Mouse (Mus musculus) gonadal fat pad, adult 2 months (tissue): ENCODE results near the gene Prlhr. TPM values are rescaled to one million over a fixed set of nuclear protein-coding genes. Genes with fewer than 3 reads are reported as not detected.

Experiments used
- DNase-seq: peaks from one replicate; pipeline ENCODE4 v3.0.0-alpha.2; 2012; ENCODE audit warnings: low read depth
- polyA plus RNA-seq: library from polyadenylated mRNA; depleted of rRNA; stranded (reverse); fragments of >200 nt; gene quantifications from 2 replicates; pipeline ENCODE4 v1.2.3, GENCODE M21; 2012; rRNA removed

The Prlhr gene
- 0.19 TPM in 1 of 2 replicates, not detected in the other for polyA plus RNA-seq

GRCm38 (mm10) chr19:60468254-60468762, at the start of gene Prlhr:
TSS of gene Prlhr (minus strand) at chr19:60468304.
- no peak for DNase-seq

- no peak for DNase-seq
These were observed 47.0 kb upstream of the Prlhr start for GRCm38 (mm10) chr19:60515064-60515463.

- DNase-seq, result no peak
These were observed 45.3 kb upstream of the Prlhr start for GRCm38 (mm10) chr19:60513431-60513830.

- DNase-seq, result no peak
These were observed 32.1 kb upstream of the Prlhr start for GRCm38 (mm10) chr19:60500209-60500608.

GRCm38 (mm10) chr19:60497171-60497570, 29.1 kb upstream of the Prlhr start:
- no peak for DNase-seq

- no peak for DNase-seq
These were observed 27.7 kb upstream of the Prlhr start for GRCm38 (mm10) chr19:60495772-60496171.

GRCm38 (mm10) chr19:60489566-60489965, 21.5 kb upstream of the Prlhr start:
- DNase-seq, result no peak

- no peak for DNase-seq
These were observed 17.2 kb upstream of the Prlhr start for GRCm38 (mm10) chr19:60485261-60485660.

- no peak for DNase-seq
These were observed 10.8 kb upstream of the Prlhr start for GRCm38 (mm10) chr19:60478859-60479258.

GRCm38 (mm10) chr19:60477788-60478187, 9.7 kb upstream of the Prlhr start:
- DNase-seq, result no peak

- DNase-seq, result no peak
These were observed 742 bp upstream of the Prlhr start for GRCm38 (mm10) chr19:60468846-60469245.

GRCm38 (mm10) chr19:60467588-60468007, 506 bp downstream of the Prlhr start:
- DNase-seq, result no peak

GRCm38 (mm10) chr19:60466953-60467570, 1.0 kb downstream of the Prlhr start:
- no peak for DNase-seq

GRCm38 (mm10) chr19:60465726-60466125, 2.4 kb downstream of the Prlhr start:
- DNase-seq, result no peak

- peak; percentile 93 for DNase-seq
These were observed 4.2 kb downstream of the Prlhr start for GRCm38 (mm10) chr19:60463896-60464295.

GRCm38 (mm10) chr19:60463440-60463839, 4.7 kb downstream of the Prlhr start:
- no peak for DNase-seq

- no peak for DNase-seq
These were observed 6.6 kb downstream of the Prlhr start for GRCm38 (mm10) chr19:60461476-60461875.

- DNase-seq, result no peak
These were observed 8.4 kb downstream of the Prlhr start for GRCm38 (mm10) chr19:60459680-60460079.

GRCm38 (mm10) chr19:60459071-60459470, 9.0 kb downstream of the Prlhr start:
- DNase-seq, result peak; percentile 17

GRCm38 (mm10) chr19:60455791-60456190, 12.3 kb downstream of the Prlhr start:
- DNase-seq, result no peak

GRCm38 (mm10) chr19:60440531-60440930, 27.6 kb downstream of the Prlhr start:
- no peak for DNase-seq

GRCm38 (mm10) chr19:60440083-60440482, 28.0 kb downstream of the Prlhr start:
- DNase-seq, result no peak

- DNase-seq, result no peak
These were observed 30.4 kb downstream of the Prlhr start for GRCm38 (mm10) chr19:60437566-60438241.
